Comparison of ENCODE assay signal across 28 mouse cellular contexts in genomic region chr9:67441484-67441883, GRCm38 (mm10).
A peak's percentile ranks its signal among the peaks of the same experiment; 100 is the strongest.
DNase-seq lines count a peak whose midpoint lies in the region; ATAC-seq lines count a peak whose summit lies in the region.
"Had no signal": no experiment of that assay in that cellular context is flagged by ENCODE, and none has a peak within 500 bp of the region (broad histone marks: within the 10 kb centered on the region; RNA-seq: fewer than 3 reads in every experiment).

No protein-coding gene starts in this region.

- no peak for DNase-seq in heart, postnatal 14 days
- no peak for DNase-seq in hindbrain, embryonic 10.5 days (ENCODE audit: low spot score)
- DNase-seq in hindbrain, embryonic 14.5 days (ENCODE audit: low spot score) = no peak
- no peak for DNase-seq in midbrain, embryonic 14.5 days
- no peak for DNase-seq in layer of hippocampus, postnatal 10 days (ENCODE audit: low spot score in 2 of 2)
- DNase-seq: adrenal gland, postnatal 25 days; B cell, adult 2 months; cerebellum, adult 11-12 months; cerebellum, adult 9-11 months; embryo, embryonic 11 days; kidney, adult 18-20 months; kidney, postnatal 25 days; lung, postnatal 4 days; right cerebral cortex, postnatal 4 days; thymus, adult 18-20 months; thymus, postnatal 25 days had no signal

- peaks cover 38% of the 10 kb centered on the region for H3K4me1 ChIP-seq in heart, embryonic 13.5 days
- peaks cover 11% of the 10 kb centered on the region for H3K4me1 ChIP-seq in hindbrain, embryonic 10.5 days (replicated peaks)
- H3K4me1 ChIP-seq in hindbrain, embryonic 14.5 days (replicated peaks; ENCODE audit: control insufficient read depth, insufficient read depth, low read length) = no peaks in the 10 kb centered on the region; the same call in 1 of the 2 replicates
- H3K4me1 ChIP-seq in midbrain, embryonic 13.5 days (replicated peaks) = peaks cover 9% of the 10 kb centered on the region
- H3K4me1 ChIP-seq in midbrain, embryonic 14.5 days (ENCODE audit: control insufficient read depth, insufficient read depth, low read length) = peaks cover 7% of the 10 kb centered on the region
- H3K4me1 ChIP-seq: lung, embryonic 15.5 days; megakaryocyte, embryonic 14.5 days; neural tube, embryonic 12.5 days had no signal

- intact Hi-C loops in heart, postnatal 14 days (cut with DNase I) = no loop called here

- no peaks in the 10 kb centered on the region for H3K36me3 ChIP-seq in heart, embryonic 13.5 days
- H3K36me3 ChIP-seq in hindbrain, embryonic 10.5 days = no peaks in the 10 kb centered on the region
- H3K36me3 ChIP-seq in hindbrain, embryonic 14.5 days (replicated peaks; ENCODE audit: control insufficient read depth, insufficient read depth) = no peaks in the 10 kb centered on the region
- no peaks in the 10 kb centered on the region for H3K36me3 ChIP-seq in midbrain, embryonic 13.5 days
- H3K36me3 ChIP-seq in midbrain, embryonic 14.5 days (ENCODE audit: control insufficient read depth, insufficient read depth, low read length) = no peaks in the 10 kb centered on the region
- H3K36me3 ChIP-seq: embryonic facial prominence, embryonic 13.5 days; kidney, embryonic 15.5 days; limb, embryonic 13.5 days; lung, embryonic 15.5 days; midbrain, embryonic 15.5 days; neural tube, embryonic 12.5 days had no signal

- 0% methylated on average over 1 of the region's 2 CpGs for WGBS in heart, embryonic 13.5 days
- 33% methylated on average over 1 of the region's 2 CpGs for WGBS in hindbrain, embryonic 10.5 days
- WGBS in hindbrain, embryonic 14.5 days = 25% methylated on average over 1 of the region's 2 CpGs
- 50% methylated on average over 1 of the region's 2 CpGs for WGBS in midbrain, embryonic 13.5 days
- WGBS in midbrain, embryonic 14.5 days = 27% methylated on average over 2 of the region's 2 CpGs

- H3K9me3 ChIP-seq in heart, embryonic 13.5 days = no peaks in the 10 kb centered on the region
- no peaks in the 10 kb centered on the region for H3K9me3 ChIP-seq in hindbrain, embryonic 10.5 days
- no peaks in the 10 kb centered on the region for H3K9me3 ChIP-seq in hindbrain, embryonic 14.5 days (ENCODE audit: control insufficient read depth, low read length)
- H3K9me3 ChIP-seq in midbrain, embryonic 13.5 days = no peaks in the 10 kb centered on the region
- no peaks in the 10 kb centered on the region for H3K9me3 ChIP-seq in midbrain, embryonic 14.5 days (ENCODE audit: control insufficient read depth, low read length)
- H3K9me3 ChIP-seq: embryonic facial prominence, embryonic 13.5 days; kidney, embryonic 15.5 days; limb, embryonic 13.5 days; lung, embryonic 15.5 days; megakaryocyte, embryonic 14.5 days; midbrain, embryonic 15.5 days; neural tube, embryonic 12.5 days had no signal

- ATAC-seq in heart, embryonic 13.5 days (ENCODE audit: extremely low read depth, insufficient number of reproducible peaks, low FRiP score, low TSS enrichment) = no peak
- ATAC-seq in hindbrain, embryonic 14.5 days (ENCODE audit: low FRiP score) = no peak
- ATAC-seq in midbrain, embryonic 13.5 days = no peak
- ATAC-seq in midbrain, embryonic 14.5 days (ENCODE audit: low FRiP score, low TSS enrichment) = no peak
- ATAC-seq: forebrain, embryonic 16.5 days; midbrain, embryonic 15.5 days had no signal

- no peaks in the 10 kb centered on the region for H3K27me3 ChIP-seq in heart, embryonic 13.5 days (replicated peaks)
- H3K27me3 ChIP-seq in hindbrain, embryonic 10.5 days (ENCODE audit: insufficient read depth, poor library complexity, severe bottlenecking) = no peaks in the 10 kb centered on the region
- no peaks in the 10 kb centered on the region for H3K27me3 ChIP-seq in hindbrain, embryonic 14.5 days (ENCODE audit: control insufficient read depth, insufficient read depth, low read length)
- no peaks in the 10 kb centered on the region for H3K27me3 ChIP-seq in midbrain, embryonic 13.5 days
- H3K27me3 ChIP-seq in midbrain, embryonic 14.5 days (ENCODE audit: control insufficient read depth, insufficient read depth, low read length) = no peaks in the 10 kb centered on the region
- H3K27me3 ChIP-seq: embryonic facial prominence, embryonic 13.5 days; kidney, embryonic 15.5 days; limb, embryonic 13.5 days; lung, embryonic 15.5 days; midbrain, embryonic 15.5 days; neural tube, embryonic 12.5 days had no signal

- H3K4me3 ChIP-seq in heart, embryonic 13.5 days = no peak overlapping the region
- no peak overlapping the region for H3K4me3 ChIP-seq in hindbrain, embryonic 10.5 days
- H3K4me3 ChIP-seq in hindbrain, embryonic 14.5 days (replicated peaks; ENCODE audit: low read length) = no peak overlapping the region
- H3K4me3 ChIP-seq in midbrain, embryonic 13.5 days (replicated peaks) = no peak overlapping the region
- H3K4me3 ChIP-seq in midbrain, embryonic 14.5 days (replicated peaks; ENCODE audit: low read depth, low read length) = no peak overlapping the region
- H3K4me3 ChIP-seq: embryonic facial prominence, embryonic 13.5 days; kidney, embryonic 15.5 days; limb, embryonic 13.5 days; lung, embryonic 15.5 days; megakaryocyte, embryonic 14.5 days; midbrain, embryonic 15.5 days; neural tube, embryonic 12.5 days had no signal

- no peak overlapping the region for H3K4me2 ChIP-seq in heart, embryonic 13.5 days
- H3K4me2 ChIP-seq in hindbrain, embryonic 14.5 days (replicated peaks) = no peak overlapping the region
- H3K4me2 ChIP-seq in midbrain, embryonic 13.5 days (replicated peaks) = no peak overlapping the region
- no peak overlapping the region for H3K4me2 ChIP-seq in midbrain, embryonic 14.5 days (ENCODE audit: low read length)
- H3K4me2 ChIP-seq: embryonic facial prominence, embryonic 13.5 days; kidney, embryonic 15.5 days; limb, embryonic 13.5 days; liver, embryonic 11.5 days; lung, embryonic 15.5 days; midbrain, embryonic 15.5 days; neural tube, embryonic 12.5 days had no signal

- H3K9ac ChIP-seq in heart, embryonic 13.5 days = no peak overlapping the region
- H3K9ac ChIP-seq in hindbrain, embryonic 14.5 days = no peak overlapping the region
- 0 out of 2 replicates have a peak overlapping the region, but pooled peaks have one; percentile 3 for H3K9ac ChIP-seq in midbrain, embryonic 13.5 days (replicated peaks)
- H3K9ac ChIP-seq in midbrain, embryonic 14.5 days (replicated peaks; ENCODE audit: low read length) = no peak overlapping the region
- H3K9ac ChIP-seq: embryonic facial prominence, embryonic 13.5 days; kidney, embryonic 15.5 days; limb, embryonic 13.5 days; lung, embryonic 15.5 days; midbrain, embryonic 15.5 days had no signal

- peak overlapping the region; percentile 65 for H3K27ac ChIP-seq in heart, embryonic 13.5 days (replicated peaks)
- peak overlapping the region; percentile 63 for H3K27ac ChIP-seq in hindbrain, embryonic 10.5 days
- no peak overlapping the region; the same call in 1 of the 2 replicates for H3K27ac ChIP-seq in hindbrain, embryonic 14.5 days
- H3K27ac ChIP-seq in midbrain, embryonic 13.5 days = no peak overlapping the region
- H3K27ac ChIP-seq in midbrain, embryonic 14.5 days (replicated peaks; ENCODE audit: low read depth, low read length) = no peak overlapping the region
- H3K27ac ChIP-seq: embryonic facial prominence, embryonic 13.5 days; kidney, embryonic 15.5 days; limb, embryonic 13.5 days; lung, embryonic 15.5 days; midbrain, embryonic 15.5 days; neural tube, embryonic 12.5 days; stomach, postnatal 0 days had no signal

Comparison
In these comparisons a context has a peak if more than half of its experiments do, and no peak if none do; other contexts are left out.
1. H3K27ac ChIP-seq: peak in heart, embryonic 13.5 days (single experiment) and hindbrain, embryonic 10.5 days (single experiment); none in hindbrain, embryonic 14.5 days (single experiment), midbrain, embryonic 13.5 days (single experiment) and midbrain, embryonic 14.5 days (single experiment).